Mouse (Mus musculus) stomach, embryonic 14.5 days (tissue): ENCODE measurements at regions not wholly inside any gene's neighbourhood (a gene's known extent, or its start where the extent isn't known, plus 50 kb on each side); places are given as distances from the start of the nearest gene placed in this dataset.

Source experiments
- ATAC-seq: fragments of 200-750 bp; cut with Nextera tagmentation; 2 replicates; pipeline ENCODE4 v1.8.0; 2017; ENCODE audit warnings: low read depth, moderate TSS enrichment; ENCODE audit not compliant: insufficient number of reproducible peaks, insufficient read depth, low FRiP score
- H3K27ac ChIP-seq: fragments of 300-500 bp; sonication (generic); 2 replicates; pipeline ENCODE4 v1.5.1; 2014; ENCODE audit warnings: mild to moderate bottlenecking, low read length, moderate library complexity, mixed read lengths
- H3K27me3 ChIP-seq: fragments of 300-500 bp; sonication (generic); 2 replicates; pipeline ENCODE4 v1.6.1; 2014; ENCODE audit warnings: low read length, control low read depth, mixed read lengths; ENCODE audit not compliant: control insufficient read depth, insufficient read depth
- H3K36me3 ChIP-seq: fragments of 300-500 bp; sonication (generic); 2 replicates; pipeline ENCODE4 v1.6.1; 2014; ENCODE audit warnings: mild to moderate bottlenecking, control low read depth, low read length, moderate library complexity, mixed read lengths; ENCODE audit not compliant: control insufficient read depth, insufficient read depth
- H3K4me1 ChIP-seq: fragments of 300-500 bp; sonication (generic); 2 replicates; pipeline ENCODE4 v1.6.1; 2014; ENCODE audit warnings: low read length, control low read depth, mixed read lengths; ENCODE audit not compliant: control insufficient read depth, insufficient read depth
- H3K4me2 ChIP-seq: fragments of 300-500 bp; sonication (generic); replicated peaks from 2 replicates; pipeline ENCODE4 v1.6.1; 2014; ENCODE audit warnings: low read depth, low read length, control low read depth
- H3K4me3 ChIP-seq: fragments of 300-500 bp; sonication (generic); 2 replicates; pipeline ENCODE4 v1.5.1; 2014; ENCODE audit warnings: low read depth, low read length, control low read depth
- H3K9ac ChIP-seq: fragments of 300-500 bp; sonication (generic); replicated peaks from 2 replicates; pipeline ENCODE4 v1.6.1; 2014; ENCODE audit warnings: low read depth, mild to moderate bottlenecking, control low read depth, low read length, moderate library complexity, mixed read lengths
- H3K9me3 ChIP-seq: fragments of 300-500 bp; sonication (generic); 2 replicates; pipeline ENCODE4 v1.6.1; 2016; ENCODE audit warnings: low read depth, low read length, control low read depth; ENCODE audit not compliant: control insufficient read depth
- WGBS: fragments of 180-500 bp; shearing (Covaris S2); extraction: QIAGEN DNeasy Blood & Tissue Kit; methylation state at CpG from one replicate; pipeline ENCODE4 v1.1.7; 2014; 5-methylcytosine and 5-hydroxymethylcytosine counted together

GRCm38 (mm10) chr17:84118271-84118670 is 69.5 kb downstream of the Zfp36l2 start:
- no peak for ATAC-seq
- H3K4me3 ChIP-seq, result no peak overlapping the region
- H3K4me2 ChIP-seq, result no peak overlapping the region
- no peaks in the 10 kb centered on the region for H3K36me3 ChIP-seq
- H3K27ac ChIP-seq, result peak overlapping the region; percentile 21; the same call in 1 of the 2 replicates
- no peaks in the 10 kb centered on the region for H3K27me3 ChIP-seq
- WGBS, result 80% methylated on average over 4 of the region's 4 CpGs
- H3K4me1 ChIP-seq, result 0 out of 2 replicates have a peak, but pooled peaks cover 5% of the 10 kb centered on the region
- H3K9me3 ChIP-seq, result no peaks in the 10 kb centered on the region
- H3K9ac ChIP-seq, result no peak overlapping the region

GRCm38 (mm10) chr17:84117756-84118155 is 70.0 kb downstream of the Zfp36l2 start:
- H3K9me3 ChIP-seq, result no peaks in the 10 kb centered on the region
- H3K36me3 ChIP-seq, result no peaks in the 10 kb centered on the region
- no peak overlapping the region for H3K9ac ChIP-seq
- H3K27ac ChIP-seq, result no peak overlapping the region
- H3K4me1 ChIP-seq, result 0 out of 2 replicates have a peak, but pooled peaks cover 5% of the 10 kb centered on the region
- H3K4me2 ChIP-seq, result no peak overlapping the region
- no peak overlapping the region for H3K4me3 ChIP-seq
- WGBS, result 65% methylated on average over 1 of the region's 1 CpGs
- ATAC-seq, result no peak
- no peaks in the 10 kb centered on the region for H3K27me3 ChIP-seq

- 86% methylated on average over 17 of the region's 17 CpGs for WGBS
- Histone ChIP-seq H3K4me2 (no peak overlapping the region), H3K4me3 (no peak overlapping the region), H3K27me3 (no peaks in the 10 kb centered on the region), H3K27ac (no peak overlapping the region), H3K36me3 (no peaks in the 10 kb centered on the region), H3K4me1 (peaks cover 16% of the 10 kb centered on the region), H3K9me3 (no peaks in the 10 kb centered on the region), H3K9ac (no peak overlapping the region)
- no peak for ATAC-seq
Observed at GRCm38 (mm10) chr17:84116340-84117279, 71.1 kb downstream of the Zfp36l2 start.

- Histone ChIP-seq H3K27me3 (no peaks in the 10 kb centered on the region), H3K4me2 (no peak overlapping the region), H3K4me1 (peaks cover 16% of the 10 kb centered on the region), H3K9ac (no peak overlapping the region), H3K36me3 (no peaks in the 10 kb centered on the region), H3K4me3 (no peak overlapping the region), H3K9me3 (no peaks in the 10 kb centered on the region), H3K27ac (no peak overlapping the region)
- WGBS, result 65% methylated on average over 3 of the region's 3 CpGs
- ATAC-seq, result no peak
Observed at GRCm38 (mm10) chr17:84115957-84116339, 71.8 kb downstream of the Zfp36l2 start.

- no peaks in the 10 kb centered on the region for H3K36me3 ChIP-seq
- no peak overlapping the region for H3K4me3 ChIP-seq
- ATAC-seq, result no peak
- WGBS, result 78% methylated on average over 8 of the region's 8 CpGs
- H3K9me3 ChIP-seq, result no peaks in the 10 kb centered on the region
- H3K27me3 ChIP-seq, result no peaks in the 10 kb centered on the region
- H3K27ac ChIP-seq, result no peak overlapping the region
- peaks cover 16% of the 10 kb centered on the region for H3K4me1 ChIP-seq
- H3K9ac ChIP-seq, result no peak overlapping the region
- H3K4me2 ChIP-seq, result no peak overlapping the region
Observed at GRCm38 (mm10) chr17:84115133-84115532, 72.6 kb downstream of the Zfp36l2 start.

GRCm38 (mm10) chr17:84114279-84114994 is 73.3 kb downstream of the Zfp36l2 start:
- H3K9ac ChIP-seq, result no peak overlapping the region; the same call in 1 of the 2 replicates
- WGBS, result 72% methylated on average over 9 of the region's 9 CpGs

GRCm38 (mm10) chr17:84113608-84114278 is 74.0 kb downstream of the Zfp36l2 start:
- H3K4me3 ChIP-seq, result no peak overlapping the region
- H3K27ac ChIP-seq, result no peak overlapping the region
- peaks cover 16% of the 10 kb centered on the region for H3K4me1 ChIP-seq
- no peak overlapping the region; the same call in 1 of the 2 replicates for H3K9ac ChIP-seq
- H3K27me3 ChIP-seq, result no peaks in the 10 kb centered on the region
- H3K36me3 ChIP-seq, result no peaks in the 10 kb centered on the region
- H3K9me3 ChIP-seq, result no peaks in the 10 kb centered on the region
- WGBS, result 41% methylated on average over 8 of the region's 8 CpGs
- no peak overlapping the region for H3K4me2 ChIP-seq
- ATAC-seq, result peak; percentile 75

More at GRCm38 (mm10) chr17:84114279-84114994, 73.3 kb downstream of the Zfp36l2 start:
- Histone ChIP-seq H3K36me3 (no peaks in the 10 kb centered on the region), H3K9me3 (no peaks in the 10 kb centered on the region), H3K27me3 (no peaks in the 10 kb centered on the region), H3K4me2 (no peak overlapping the region), H3K4me1 (peaks cover 16% of the 10 kb centered on the region), H3K27ac (no peak overlapping the region), H3K4me3 (no peak overlapping the region)
- no peak for ATAC-seq

- H3K9me3 ChIP-seq, result no peaks in the 10 kb centered on the region
- no peak overlapping the region for H3K4me3 ChIP-seq
- 33% methylated on average over 6 of the region's 6 CpGs for WGBS
- H3K27me3 ChIP-seq, result no peaks in the 10 kb centered on the region
- no peak overlapping the region for H3K4me2 ChIP-seq
- ATAC-seq, result peak; percentile 29; the same call in 1 of the 2 replicates
- peak overlapping the region; percentile 24; the same call in 1 of the 2 replicates for H3K27ac ChIP-seq
- no peak overlapping the region for H3K9ac ChIP-seq
- peaks cover 16% of the 10 kb centered on the region for H3K4me1 ChIP-seq
- H3K36me3 ChIP-seq, result no peaks in the 10 kb centered on the region
Observed at GRCm38 (mm10) chr17:84112411-84113031, 75.2 kb downstream of the Zfp36l2 start.
